Mouse (Mus musculus) liver, adult 10 weeks (tissue): Measurements from ENCODE around the gene Nsg2. TPM values are rescaled to one million over a fixed set of nuclear protein-coding genes. Genes with fewer than 3 reads are reported as not detected.

Experiments used
- polyA plus RNA-seq: library from polyadenylated mRNA; stranded (reverse); fragments of 350-450 nt; fragmentation: Illumina TruSeq; extraction: RNeasy Lipid Tissue Mini Kit (QIAGEN cat#74804); gene quantifications from one replicate; pipeline ENCODE4 v1.2.3, GENCODE M21; 2014; ENCODE audit warnings: low read depth, low replicate concordance

Gene Nsg2
- polyA plus RNA-seq: not detected

GRCm38 (mm10) chr11:32000281-32000680 is at the start of gene Nsg2:
TSS of gene Nsg2 (plus strand) at chr11:32000463.

DNA sequence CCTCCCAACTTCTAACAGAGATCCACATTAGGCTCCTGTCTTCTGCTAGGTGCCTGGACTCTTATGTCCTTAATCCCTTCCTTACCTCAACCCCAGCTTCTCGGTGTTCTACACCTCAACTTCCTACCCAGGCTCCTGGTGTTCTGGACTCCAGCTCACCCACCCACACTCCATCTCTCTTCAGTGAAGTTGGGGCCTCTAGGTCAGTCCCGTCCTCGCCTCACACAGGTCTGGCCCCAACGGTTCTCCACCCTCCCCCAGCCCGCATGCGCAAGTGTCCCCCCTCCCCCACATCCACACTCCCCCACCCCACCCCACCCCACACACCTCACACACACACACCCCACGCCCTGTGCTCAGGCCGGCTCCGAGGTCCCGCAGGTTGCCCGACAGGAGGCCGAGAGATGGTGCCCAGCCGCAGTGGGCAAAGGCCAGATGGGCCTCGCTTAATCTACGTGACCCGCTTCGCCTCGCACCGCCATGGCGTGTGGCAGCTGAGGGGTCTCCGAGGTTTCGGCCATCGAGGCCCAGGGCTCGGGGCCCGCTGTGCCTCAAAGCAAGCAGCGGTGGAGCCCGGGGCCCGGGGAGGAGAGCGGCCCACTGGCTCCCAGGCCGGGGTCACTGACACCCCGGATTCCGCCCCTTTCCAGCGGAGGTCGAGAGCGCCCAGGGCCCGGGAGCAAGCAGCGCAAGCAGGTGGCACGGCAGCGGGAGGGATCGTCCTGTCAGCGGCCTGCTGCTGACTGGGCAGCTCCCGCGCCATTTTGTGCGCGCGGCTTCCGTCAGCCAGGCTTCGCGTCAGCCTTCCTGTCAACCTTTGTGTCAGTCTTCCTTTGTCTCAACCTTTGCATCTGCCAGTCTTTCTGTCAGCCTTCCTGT is 34.8 kb upstream of the Nsg2 start, which contains the start of gene 4930524B15Rik:
TSS of gene 4930524B15Rik (plus strand) at position 337 of the 879 bp plus-strand sequence.

Other genes with a start within 250 kb of the Nsg2 start
- gene Cpeb4, start 128.3 kb upstream of the Nsg2 start, polyA plus RNA-seq: 118 TPM
- gene 4930524B15Rik, start 34.9 kb upstream of the Nsg2 start, polyA plus RNA-seq: not detected
- not detected for gene Il9r, start 199.8 kb downstream of the Nsg2 start, polyA plus RNA-seq
- 1.4 TPM for gene Snrnp25, start 205.0 kb downstream of the Nsg2 start, polyA plus RNA-seq
- gene Rhbdf1, start 221.8 kb downstream of the Nsg2 start, polyA plus RNA-seq: not detected
- gene Mpg, start 226.0 kb downstream of the Nsg2 start, polyA plus RNA-seq: 3.4 TPM